Mouse (Mus musculus) liver, embryonic 14.5 days (tissue): Measurements from ENCODE around the gene Gm49395. TPM values are rescaled to one million over a fixed set of nuclear protein-coding genes. Genes with fewer than 3 reads are reported as not detected.

Experiments
- ATAC-seq: fragments of 200-750 bp; cut with Nextera tagmentation; 2 replicates; pipeline ENCODE4 v1.8.0; 2017; ENCODE audit warnings: moderate number of reproducible peaks, mild to moderate bottlenecking, moderate library complexity; ENCODE audit not compliant: insufficient read depth
- DNase-seq, 3 experiments: peaks; one replicate each; pipeline ENCODE4 v3.0.0-alpha.2; 2012 to 2013; ENCODE audit warnings: low read depth in 3 of 3, low spot score in 3 of 3
- H3K27ac ChIP-seq: fragments of 300-500 bp; sonication (generic); 2 replicates; pipeline ENCODE4 v1.5.1; 2014; ENCODE audit warnings: moderate library complexity, mild to moderate bottlenecking, control low read depth, inconsistent platforms
- H3K27me3 ChIP-seq: fragments of 300-500 bp; sonication (generic); 2 replicates; pipeline ENCODE4 v1.6.1; 2014; ENCODE audit warnings: mild to moderate bottlenecking, low read length, moderate library complexity; ENCODE audit not compliant: control insufficient read depth, insufficient read depth
- H3K36me3 ChIP-seq: fragments of 300-500 bp; sonication (generic); replicated peaks from 2 replicates; pipeline ENCODE4 v1.6.1; 2014; ENCODE audit warnings: low read depth; ENCODE audit not compliant: control insufficient read depth, insufficient read depth
- H3K4me1 ChIP-seq, 2 experiments: fragments of 200-500 bp in 1 of 2; fragments of 300-500 bp in 1 of 2; sonication (generic) in 1 of 2; replicated peaks; 2 replicates each; pipeline ENCODE4 v1.6.1; 2012 to 2014; ENCODE audit warnings: antibody characterized with exemption in 1 of 2, inconsistent platforms in 1 of 2, low read length in 1 of 2; ENCODE audit not compliant: control insufficient read depth in 2 of 2, insufficient read depth in 2 of 2
- H3K4me2 ChIP-seq: fragments of 300-500 bp; sonication (generic); 2 replicates; pipeline ENCODE4 v1.6.1; 2014; ENCODE audit warnings: low read depth, mild to moderate bottlenecking, control low read depth, moderate library complexity
- H3K4me3 ChIP-seq, 2 experiments: fragments of 200-500 bp in 1 of 2; fragments of 300-500 bp in 1 of 2; sonication (generic) in 1 of 2; 2 replicates each; pipeline ENCODE4 v1.5.1; 2012 to 2014; ENCODE audit warnings: low read depth in 2 of 2, low read length in 2 of 2, mild to moderate bottlenecking in 2 of 2, control low read depth in 1 of 2, inconsistent platforms in 1 of 2, moderate library complexity in 1 of 2; ENCODE audit not compliant: insufficient read depth in 1 of 2
- H3K9ac ChIP-seq: fragments of 300-500 bp; sonication (generic); replicated peaks from 2 replicates; pipeline ENCODE4 v1.6.1; 2014; ENCODE audit warnings: mild to moderate bottlenecking, control low read depth, moderate library complexity
- H3K9me3 ChIP-seq: fragments of 300-500 bp; sonication (generic); 2 replicates; pipeline ENCODE4 v1.6.1; 2016; ENCODE audit warnings: low read length, mixed read lengths; ENCODE audit not compliant: control insufficient read depth
- CTCF ChIP-seq: IDR thresholded peaks from 2 replicates; pipeline ENCODE4 v1.5.1; 2016; ENCODE audit warnings: antibody characterized with exemption, low read depth, control low read depth
- EP300 ChIP-seq: IDR thresholded peaks from 2 replicates; pipeline ENCODE4 v1.6.1; 2016; ENCODE audit warnings: antibody characterized with exemption, low read depth
- WGBS: fragments of 180-500 bp; shearing (Covaris S2); extraction: QIAGEN DNeasy Blood & Tissue Kit; methylation state at CpG from one replicate; pipeline ENCODE4 v1.1.7; 2014; ENCODE audit not compliant: insufficient replicate concordance; 5-methylcytosine and 5-hydroxymethylcytosine counted together
- polyA plus RNA-seq, 2 experiments: library from polyadenylated mRNA; depleted of rRNA in 1 of 2; stranded (reverse) in 1 of 2; unstranded in 1 of 2; fragments of >200 nt; fragmentation: Nextera tagmentation in 1 of 2; extraction: Ambion mirVana in 1 of 2; gene quantifications; 2 replicates each; pipeline versions ENCODE4 v1.2.1 to v1.2.3; 2012 to 2014

Gene Gm49395
- polyA plus RNA-seq, 2 experiments = 0.58 to 3.2 TPM

DNA sequence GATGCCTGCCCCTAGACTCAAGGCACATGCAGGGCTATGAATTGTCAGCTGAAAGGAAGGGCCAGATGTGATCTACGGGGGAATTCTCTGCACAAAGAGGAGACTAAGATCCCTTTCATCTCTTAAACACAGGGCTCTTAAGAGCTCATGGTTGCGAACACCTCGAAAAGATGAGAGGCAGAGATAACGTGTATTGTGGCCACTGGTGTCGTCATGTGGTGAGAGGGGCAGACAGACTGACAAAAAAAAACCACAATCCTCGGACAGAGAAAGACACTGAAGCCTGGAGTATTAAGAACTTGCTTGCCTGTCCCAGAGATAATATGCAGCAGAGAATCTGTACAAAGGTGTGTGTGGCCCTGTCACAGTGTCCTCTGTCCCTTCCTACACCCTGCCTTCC is 90.2 kb downstream of the Gm49395 start:
- ATAC-seq = no peak
- Histone ChIP-seq H3K36me3 (no peaks in the 10 kb centered on the region), H3K4me2 (no peak overlapping the region), H3K4me3 (no peak overlapping the region), H3K9me3 (no peaks in the 10 kb centered on the region), H3K27me3 (no peaks in the 10 kb centered on the region), H3K9ac (no peak overlapping the region), H3K4me1 (no peaks in the 10 kb centered on the region), H3K27ac (no peak overlapping the region)
- DNase-seq = no peak
- no peak for TF ChIP-seq EP300
- TF ChIP-seq CTCF = no peak
- WGBS = 6% methylated on average over 6 of the region's 6 CpGs

DNA sequence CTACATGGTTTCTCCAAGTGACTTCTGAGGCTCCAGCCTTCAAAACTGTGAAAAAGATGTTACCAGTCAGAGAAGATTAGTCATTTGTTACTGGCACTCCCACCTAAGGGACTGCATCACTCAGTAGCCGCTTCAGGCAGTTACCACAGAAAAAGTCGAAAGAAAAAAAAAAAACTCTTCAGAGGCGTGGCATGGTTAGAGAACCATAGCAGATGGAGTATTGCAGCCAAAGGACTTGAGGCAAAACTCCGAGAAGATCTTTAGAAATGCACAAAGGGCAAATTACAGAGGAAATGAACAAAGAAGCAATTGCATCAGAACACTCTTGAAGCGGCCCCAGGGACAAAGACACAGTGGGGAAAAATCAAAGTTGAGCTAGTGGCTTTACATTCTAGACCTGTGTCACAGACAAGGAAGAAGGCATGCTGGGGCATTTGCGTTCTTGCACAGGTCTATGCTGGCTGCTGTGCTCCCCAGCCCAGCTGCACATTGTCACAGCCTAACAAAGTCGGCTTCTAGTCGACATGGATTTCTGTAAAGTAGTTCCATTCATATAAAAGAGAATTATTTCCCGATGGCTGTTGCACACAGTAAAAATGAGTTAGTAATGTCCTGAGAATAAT is 95.4 kb downstream of the Gm49395 start:
- Histone ChIP-seq H3K27me3 (no peaks in the 10 kb centered on the region), H3K4me3 (no peak overlapping the region), H3K9ac (no peak overlapping the region), H3K36me3 (no peaks in the 10 kb centered on the region), H3K4me1 (no peaks in the 10 kb centered on the region), H3K27ac (no peak overlapping the region), H3K9me3 (no peaks in the 10 kb centered on the region), H3K4me2 (no peak overlapping the region)
- no peak for DNase-seq
- WGBS = 49% methylated on average over 9 of the region's 9 CpGs
- ATAC-seq = no peak
- TF ChIP-seq CTCF = no peak
- TF ChIP-seq EP300 = no peak

- TF ChIP-seq EP300 = no peak
- ATAC-seq = 0 out of 2 replicates have a peak, but pooled peaks have one; percentile 21
These were observed 96.4 kb downstream of the Gm49395 start for GRCm38 (mm10) chr13:115005342-115005741.

DNA sequence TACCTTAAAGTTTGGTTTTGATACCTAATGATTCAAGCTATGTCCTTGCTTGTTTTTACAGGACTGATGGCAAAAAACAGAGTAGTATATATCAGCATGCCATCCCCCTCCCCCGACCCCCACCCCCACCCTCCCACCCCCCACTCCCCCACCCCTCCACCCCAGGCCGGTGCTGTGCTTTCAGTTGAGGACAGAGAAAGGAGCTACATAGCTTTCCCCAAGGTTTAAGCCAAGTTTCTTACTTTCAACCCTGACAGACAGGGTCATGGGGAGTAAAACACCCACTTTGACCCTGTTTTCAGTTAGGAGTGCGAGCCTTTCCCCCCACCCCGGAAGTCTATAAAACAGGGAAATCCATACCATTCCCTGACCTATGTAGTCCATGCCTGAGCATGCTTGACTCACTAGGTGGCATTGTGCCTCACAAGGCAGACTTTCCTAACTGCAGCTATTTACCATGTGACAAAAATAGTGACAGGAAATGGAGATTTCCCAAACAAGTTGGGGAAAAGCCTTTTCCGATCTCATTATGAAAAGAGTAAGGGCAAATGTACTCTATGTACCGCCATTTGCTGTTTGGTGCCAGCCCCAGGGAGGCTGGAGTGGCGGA is 98.2 kb downstream of the Gm49395 start:
- no peak overlapping the region for H3K4me3 ChIP-seq
- H3K36me3 ChIP-seq = no peaks in the 10 kb centered on the region
- H3K27me3 ChIP-seq = no peaks in the 10 kb centered on the region
- H3K4me2 ChIP-seq = no peak overlapping the region
- TF ChIP-seq CTCF (peak; percentile 21; the same call in 1 of the 2 replicates), EP300 (no peak)
- no peak overlapping the region for H3K27ac ChIP-seq
- ATAC-seq = no peak
- DNase-seq = no peak
- no peaks in the 10 kb centered on the region for H3K9me3 ChIP-seq
- no peaks in the 10 kb centered on the region for H3K4me1 ChIP-seq
- H3K9ac ChIP-seq = no peak overlapping the region
- WGBS = 32% methylated on average over 7 of the region's 7 CpGs

More at GRCm38 (mm10) chr13:115005342-115005741, 96.4 kb downstream of the Gm49395 start:
- H3K4me1 ChIP-seq = no peaks in the 10 kb centered on the region
- whole genome bisulfite sequencing = 24% methylated on average over 6 of the region's 6 CpGs
- no peaks in the 10 kb centered on the region for H3K27me3 ChIP-seq
- H3K4me3 ChIP-seq = no peak overlapping the region
- H3K4me2 ChIP-seq = no peak overlapping the region
- no peaks in the 10 kb centered on the region for H3K36me3 ChIP-seq
- H3K9me3 ChIP-seq = no peaks in the 10 kb centered on the region
- H3K9ac ChIP-seq = no peak overlapping the region
- DNase-seq = no peak
- no peak overlapping the region for H3K27ac ChIP-seq

GRCm38 (mm10) chr13:115002837-115003236 is 98.9 kb downstream of the Gm49395 start:
- no peaks in the 10 kb centered on the region for H3K27me3 ChIP-seq
- no peak for TF ChIP-seq EP300
- TF ChIP-seq CTCF = no peak
- WGBS = 38% methylated on average over 3 of the region's 3 CpGs
- no peaks in the 10 kb centered on the region for H3K36me3 ChIP-seq
- no peak overlapping the region for H3K4me3 ChIP-seq
- H3K27ac ChIP-seq = no peak overlapping the region
- H3K4me2 ChIP-seq = no peak overlapping the region
- no peak overlapping the region for H3K9ac ChIP-seq
- no peaks in the 10 kb centered on the region for H3K9me3 ChIP-seq
- no peaks in the 10 kb centered on the region for H3K4me1 ChIP-seq
- ATAC-seq (no peak), DNase-seq (no peak)
